Mouse (Mus musculus): ENCODE measurements around the gene Carmil1.

Gene Carmil1

GRCm38 (mm10) chr13:24260751-24261591 lies 19.6 kb downstream of the Carmil1 start:
- DNase-seq (ENCODE audit: low read depth, low spot score): no peak

- no peak for DNase-seq (ENCODE audit: low read depth, low spot score)
These were observed 22.8 kb downstream of the Carmil1 start for GRCm38 (mm10) chr13:24257809-24258208.

DNA sequence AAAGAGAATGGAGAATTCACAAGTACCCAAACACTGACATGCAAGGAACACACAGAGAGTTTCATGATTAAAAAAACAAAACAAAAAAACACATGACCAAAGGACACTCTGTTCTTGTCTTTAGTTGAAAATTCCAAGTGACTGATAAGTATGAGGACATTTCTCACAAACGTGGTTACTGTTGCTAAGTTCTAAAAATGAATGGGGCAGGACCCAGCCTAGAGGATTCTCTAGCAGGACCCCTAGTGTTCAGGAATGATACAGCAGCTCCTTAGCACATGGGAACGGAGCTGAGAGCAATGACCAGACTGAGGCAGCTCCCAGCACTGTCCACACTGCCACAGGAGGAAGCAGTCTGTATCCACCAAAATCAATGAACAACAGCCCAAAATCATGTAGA lies 26.6 kb downstream of the Carmil1 start:
- DNase-seq (ENCODE audit: low read depth, low spot score): peak; percentile 66

GRCm38 (mm10) chr13:24253551-24253950 lies 27.0 kb downstream of the Carmil1 start:
- DNase-seq (ENCODE audit: low read depth, low spot score): no peak

DNA sequence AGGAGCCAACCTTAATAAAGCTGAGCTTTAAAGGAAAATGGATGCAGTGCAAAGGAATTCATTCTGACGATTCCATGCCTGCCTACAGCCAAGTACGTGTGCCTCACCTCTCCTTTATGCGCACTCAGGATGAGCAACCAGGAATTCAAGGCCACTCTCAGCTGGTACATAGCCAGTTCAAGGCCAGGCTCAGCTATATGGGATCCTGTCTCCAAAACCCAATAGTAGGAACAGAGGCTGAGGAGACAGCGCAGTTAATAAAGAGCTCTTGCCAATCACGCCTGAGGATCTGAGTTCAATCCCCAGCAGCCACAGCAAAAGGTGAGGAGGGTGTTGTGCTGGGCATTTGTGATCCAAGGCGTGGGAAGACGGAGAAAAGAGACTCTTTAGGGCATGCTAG lies 29.4 kb downstream of the Carmil1 start:
- DNase-seq (ENCODE audit: low read depth, low spot score): no peak

DNA sequence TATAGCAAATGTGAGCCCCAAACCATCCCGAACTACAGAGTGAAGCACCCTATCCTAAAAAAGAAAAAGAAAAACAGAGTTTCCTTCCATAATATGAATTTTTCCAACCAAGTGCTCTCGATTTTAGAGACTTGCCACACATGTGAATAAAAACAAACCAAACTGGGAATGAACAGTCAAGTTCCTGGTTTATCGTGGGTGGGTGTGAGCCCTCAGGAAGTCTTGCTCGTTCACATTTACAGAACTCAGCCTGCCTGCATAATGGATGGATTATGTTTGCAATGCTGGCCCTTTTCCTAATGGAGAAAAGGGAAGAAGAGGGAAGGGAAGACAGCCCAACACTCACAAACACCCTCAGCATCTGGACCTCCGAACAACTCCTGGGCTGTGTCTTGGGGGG lies 32.7 kb downstream of the Carmil1 start:
- DNase-seq (ENCODE audit: low read depth, low spot score): no peak

- no peak for DNase-seq (ENCODE audit: low read depth, low spot score)
These were observed 33.2 kb downstream of the Carmil1 start for GRCm38 (mm10) chr13:24247441-24247840.

GRCm38 (mm10) chr13:24246266-24246665 lies 34.3 kb downstream of the Carmil1 start:
- peak; percentile 34 for DNase-seq (ENCODE audit: low read depth, low spot score)

GRCm38 (mm10) chr13:24244613-24245012 lies 36.0 kb downstream of the Carmil1 start:
- no peak for DNase-seq (ENCODE audit: low read depth, low spot score)

GRCm38 (mm10) chr13:24243964-24244363 lies 36.6 kb downstream of the Carmil1 start:
- DNase-seq (ENCODE audit: low read depth, low spot score): no peak

DNA sequence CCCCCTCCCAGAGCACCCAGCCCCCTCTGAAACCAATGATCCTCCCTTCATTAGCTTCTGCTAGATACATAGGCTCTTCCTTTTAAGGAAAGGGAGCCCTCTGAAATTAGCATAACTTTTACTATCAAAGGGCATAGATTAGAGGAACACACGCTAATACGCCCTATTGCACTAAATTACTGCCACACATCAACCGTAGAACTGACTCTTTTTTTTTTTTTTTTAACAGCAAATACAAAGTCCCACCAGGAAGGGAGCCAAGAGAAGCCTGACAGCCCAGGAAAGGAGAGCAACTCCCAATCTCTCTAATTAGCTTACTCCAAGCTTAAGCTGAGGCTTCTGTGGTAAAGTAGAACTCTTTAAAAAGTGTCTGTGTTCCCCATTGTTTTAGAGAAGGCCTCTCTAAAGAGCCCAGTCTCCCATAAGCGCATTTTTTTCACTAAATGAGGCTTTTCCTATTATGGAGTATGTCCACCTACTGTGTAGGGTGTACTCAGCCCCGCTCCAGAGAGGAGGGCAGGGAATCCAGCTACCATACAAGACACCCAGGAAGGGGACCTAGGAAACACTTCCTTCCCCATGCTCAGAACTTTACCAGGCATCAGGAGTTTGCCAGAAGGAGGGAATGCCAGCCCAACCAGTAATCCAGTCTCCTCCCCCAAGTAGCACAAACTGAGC lies 38.0 kb downstream of the Carmil1 start:
- no peak for DNase-seq (ENCODE audit: low read depth, low spot score)

DNA sequence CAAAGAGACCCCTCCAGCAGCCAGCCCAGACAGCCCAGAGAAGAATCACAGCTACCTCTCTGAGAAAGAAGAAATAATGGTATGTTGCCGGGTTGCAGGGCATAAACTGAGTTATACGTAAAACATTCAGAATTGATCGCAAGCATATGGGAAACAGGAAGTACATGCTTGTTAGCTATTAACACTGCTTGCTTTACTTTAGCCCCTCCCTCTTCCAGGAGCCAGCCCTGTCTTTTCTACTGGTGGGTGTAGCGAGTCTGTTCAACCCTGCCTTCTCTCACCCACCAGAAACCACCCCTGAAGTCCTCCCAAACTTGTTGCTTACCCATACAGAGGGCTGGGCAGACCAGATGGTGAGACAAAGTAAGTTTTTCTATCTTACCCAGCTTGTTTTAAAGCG lies 39.4 kb downstream of the Carmil1 start:
- no peak for DNase-seq (ENCODE audit: low read depth, low spot score)

DNA sequence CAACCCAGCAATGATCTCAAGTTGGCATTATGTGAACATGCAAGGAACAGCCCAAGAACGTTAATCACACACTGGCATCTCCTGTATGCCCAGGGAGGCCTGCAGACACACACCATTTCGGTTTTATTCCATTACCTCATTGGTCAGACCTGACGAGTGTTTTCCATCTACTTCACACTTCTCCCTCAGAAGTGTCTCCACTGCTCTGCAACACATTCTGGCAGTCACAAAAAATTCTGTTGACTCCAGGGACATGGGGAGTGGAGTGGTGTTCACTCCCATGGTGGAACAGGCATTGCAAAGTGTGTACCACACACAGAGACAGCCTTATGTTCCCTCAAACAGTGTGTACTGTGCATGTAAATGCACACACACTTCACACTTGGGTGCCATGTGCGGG lies 40.2 kb downstream of the Carmil1 start:
- DNase-seq (ENCODE audit: low read depth, low spot score): no peak

DNA sequence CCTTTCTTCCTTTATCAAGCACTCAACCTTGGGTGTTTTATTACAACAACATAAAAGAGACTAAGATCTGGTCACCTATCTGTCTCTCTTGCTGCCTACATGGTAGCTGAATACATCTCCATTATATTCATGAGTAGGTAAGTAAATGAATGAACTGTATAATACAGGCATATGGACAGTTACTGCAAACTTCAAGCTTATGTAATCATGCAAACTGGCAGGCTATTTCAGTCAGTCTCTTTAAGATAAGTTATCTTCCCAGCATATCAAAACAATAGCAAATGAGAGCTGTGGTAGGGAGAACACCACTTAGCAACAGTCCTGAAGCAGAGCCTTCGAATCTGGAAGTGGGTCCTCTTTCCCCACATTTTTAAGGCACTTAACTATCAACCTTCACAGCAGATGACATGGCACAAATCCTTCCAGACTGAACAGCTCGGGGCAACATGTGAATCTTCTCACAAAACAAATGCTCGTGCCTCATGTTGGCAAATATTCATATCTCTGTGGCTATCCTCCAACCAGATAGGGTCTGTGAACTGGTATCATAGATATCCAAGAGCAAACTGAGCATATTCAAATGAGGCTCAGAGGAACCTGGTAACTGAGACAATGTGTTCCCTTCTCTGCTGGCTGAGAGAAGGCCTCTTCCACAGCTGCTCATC lies 42.0 kb downstream of the Carmil1 start:
- no peak for DNase-seq (ENCODE audit: low read depth, low spot score)

DNA sequence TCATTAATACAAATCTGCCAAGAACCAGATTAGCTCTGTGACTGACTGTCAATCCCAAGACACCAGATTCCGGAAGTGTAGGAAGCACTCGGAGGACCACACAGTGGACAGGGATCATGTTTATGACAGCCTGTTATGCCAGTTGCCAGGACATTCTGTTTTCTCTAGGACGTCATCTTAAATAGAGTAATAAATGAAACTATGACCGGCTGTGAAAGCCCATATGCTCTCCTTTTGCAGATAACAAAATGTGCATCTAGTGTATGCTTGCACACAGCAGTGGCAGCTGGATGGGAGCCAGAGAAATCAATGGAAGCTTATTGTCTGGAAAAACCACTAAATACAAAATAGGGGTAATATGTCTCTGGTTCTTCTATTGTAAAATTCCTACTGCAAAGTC lies 43.9 kb downstream of the Carmil1 start:
- no peak for DNase-seq (ENCODE audit: low read depth, low spot score)

- no peak for DNase-seq (ENCODE audit: low read depth, low spot score)
These were observed 47.8 kb downstream of the Carmil1 start for GRCm38 (mm10) chr13:24232750-24233149.

DNA sequence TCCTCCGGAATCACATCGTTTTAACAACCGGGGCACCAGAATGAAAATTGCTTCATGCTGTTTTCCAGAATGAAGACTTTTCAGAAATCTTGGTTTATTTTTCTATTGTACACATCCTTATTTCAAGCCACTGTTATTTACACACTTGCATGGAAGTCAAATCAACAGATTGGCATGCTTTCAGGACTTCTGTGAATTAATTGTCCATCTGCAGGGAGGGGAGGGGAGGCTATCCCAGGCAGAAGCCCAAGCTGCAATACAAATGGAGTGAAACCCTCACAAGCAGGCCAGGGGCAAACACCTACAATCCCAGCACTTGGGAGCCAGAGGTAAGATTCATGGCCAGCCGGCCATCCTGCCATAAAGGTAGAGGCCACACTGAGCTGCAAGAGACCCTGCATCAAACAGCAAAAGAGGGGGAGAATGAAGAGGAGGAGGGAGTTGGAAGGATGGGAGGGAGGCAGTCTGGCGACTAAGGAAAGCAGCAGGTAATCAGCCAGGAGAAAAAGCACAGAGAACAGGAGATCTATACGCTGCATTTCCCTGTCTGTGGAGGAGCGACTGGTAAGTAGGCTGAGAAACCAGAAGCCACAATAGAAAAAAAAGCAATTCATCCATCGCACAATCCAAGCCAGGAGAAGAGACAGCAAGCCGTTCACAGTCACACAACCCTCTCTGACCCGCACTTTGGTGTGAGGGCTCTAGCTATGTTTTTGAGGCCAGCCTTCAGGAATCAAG lies 48.7 kb downstream of the Carmil1 start:
- no peak for DNase-seq (ENCODE audit: low read depth, low spot score)

GRCm38 (mm10) chr13:24231146-24231545 lies 49.4 kb downstream of the Carmil1 start:
- no peak for DNase-seq (ENCODE audit: low read depth, low spot score)

DNA sequence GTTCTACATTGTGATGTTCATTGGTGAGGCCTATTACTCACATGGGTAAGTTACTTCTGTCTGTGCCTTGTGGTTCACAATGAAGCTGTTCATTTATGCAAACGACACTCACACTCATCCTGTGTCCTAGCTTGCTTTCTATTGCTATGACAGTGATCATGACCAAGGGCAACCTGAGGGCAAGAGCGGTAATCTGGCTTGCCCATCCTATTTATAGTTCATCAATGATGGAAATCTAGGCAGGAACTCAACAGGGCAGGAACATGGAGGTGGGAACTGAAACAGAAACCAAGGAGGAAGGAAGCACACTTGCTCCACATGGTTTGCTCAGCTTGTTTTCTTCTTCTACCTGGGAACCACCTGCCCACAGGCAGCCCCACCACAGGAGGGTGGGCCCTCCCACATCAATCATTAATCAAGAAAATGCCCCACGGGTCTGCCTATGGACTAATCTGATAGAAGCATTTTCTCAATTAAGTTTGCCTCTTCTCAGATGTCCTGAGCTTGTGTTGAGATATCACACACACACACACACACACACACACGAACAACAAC lies 50.0 kb downstream of the Carmil1 start:
- no peak for DNase-seq (ENCODE audit: low read depth, low spot score)

DNA sequence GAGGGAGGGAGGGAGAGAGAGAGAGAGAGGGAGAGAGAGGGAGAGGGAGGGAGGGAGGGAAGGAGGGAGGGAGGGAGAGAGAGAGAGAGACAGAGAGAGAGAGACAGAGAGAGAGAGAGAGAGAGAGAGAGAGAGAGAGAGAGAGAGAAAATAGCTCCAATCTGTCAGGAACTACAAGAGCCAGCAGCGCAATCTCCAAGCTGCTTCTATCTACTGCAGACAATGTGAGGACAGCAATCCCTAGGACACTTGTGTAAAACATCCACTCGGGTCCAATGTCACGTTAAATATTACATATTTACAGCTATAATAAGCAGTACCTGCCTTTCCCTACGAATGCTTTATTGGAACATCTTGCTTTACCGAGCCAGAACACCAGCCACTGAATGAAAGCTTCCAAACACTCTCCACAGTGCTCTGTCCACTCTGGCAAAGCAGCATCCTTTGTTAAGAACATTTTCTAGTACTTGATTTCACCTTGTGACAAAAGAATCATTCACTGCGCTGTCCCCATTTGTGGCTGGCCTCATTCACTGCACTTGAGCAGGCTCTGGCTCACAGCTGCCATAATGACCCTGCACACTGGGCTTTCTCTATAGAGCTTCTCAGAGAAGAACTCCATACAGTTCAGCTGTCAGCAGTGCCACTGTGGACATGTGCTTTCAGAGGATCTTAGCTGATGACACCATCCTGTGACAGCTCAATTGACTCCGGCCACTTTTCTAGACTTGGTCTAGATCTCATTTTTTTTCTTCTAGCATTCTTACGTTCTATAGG lies 57.0 kb downstream of the Carmil1 start:
- DNase-seq (ENCODE audit: low read depth, low spot score): no peak

DNA sequence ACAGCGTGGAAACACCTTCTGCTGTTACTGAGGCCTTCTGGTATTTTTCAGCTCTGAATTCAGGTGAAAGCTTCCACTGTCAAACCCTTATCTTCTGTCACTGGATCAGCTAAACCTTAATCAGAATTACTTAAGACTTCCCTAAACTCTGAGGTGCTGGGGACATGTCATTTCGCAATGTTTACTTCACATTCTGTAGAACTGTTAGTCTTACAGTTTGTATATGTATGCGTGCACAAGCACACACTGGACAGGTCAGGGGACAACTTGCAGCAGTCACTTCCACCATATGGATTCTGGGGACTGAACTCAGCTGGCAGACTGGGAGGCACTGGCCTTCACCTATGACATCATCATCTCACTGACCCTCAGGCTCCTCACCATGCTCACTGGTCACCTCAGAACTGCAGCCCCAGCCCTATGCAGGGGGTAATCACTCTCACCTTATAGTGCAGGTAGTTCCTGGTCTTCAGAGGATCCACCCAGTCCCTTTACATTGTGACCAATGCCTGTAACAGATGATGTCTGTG lies 60.1 kb downstream of the Carmil1 start:
- no peak for DNase-seq (ENCODE audit: low read depth, low spot score)

Measured in ZHBTc4 (cell line).